Mouse (Mus musculus) right cerebral cortex, postnatal 25 days (tissue): ENCODE results near the gene Sox5.

Source experiments
- DNase-seq: peaks from one replicate; pipeline ENCODE4 v3.0.0; 2022

Sox5 gene

DNA sequence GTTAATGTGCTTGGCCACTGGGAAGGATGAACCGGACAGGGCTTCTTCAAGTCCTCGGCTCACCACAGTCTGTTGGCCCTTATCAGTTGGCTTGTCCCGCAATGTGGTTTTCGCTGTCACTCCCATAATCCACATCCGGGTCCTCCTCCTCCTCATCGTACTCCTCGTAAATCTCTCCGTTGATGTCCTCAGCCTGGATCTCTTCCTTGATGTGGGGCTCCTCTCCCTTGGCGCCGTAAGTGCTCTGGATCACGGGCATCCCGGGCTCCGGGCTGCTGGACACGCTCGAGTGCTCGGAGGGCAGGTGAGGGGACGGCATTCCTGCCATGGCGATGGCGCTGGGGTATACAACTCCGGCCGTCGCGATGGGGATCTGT lies 948.6 kb downstream of the Sox5 start:
- no peak for DNase-seq

DNA sequence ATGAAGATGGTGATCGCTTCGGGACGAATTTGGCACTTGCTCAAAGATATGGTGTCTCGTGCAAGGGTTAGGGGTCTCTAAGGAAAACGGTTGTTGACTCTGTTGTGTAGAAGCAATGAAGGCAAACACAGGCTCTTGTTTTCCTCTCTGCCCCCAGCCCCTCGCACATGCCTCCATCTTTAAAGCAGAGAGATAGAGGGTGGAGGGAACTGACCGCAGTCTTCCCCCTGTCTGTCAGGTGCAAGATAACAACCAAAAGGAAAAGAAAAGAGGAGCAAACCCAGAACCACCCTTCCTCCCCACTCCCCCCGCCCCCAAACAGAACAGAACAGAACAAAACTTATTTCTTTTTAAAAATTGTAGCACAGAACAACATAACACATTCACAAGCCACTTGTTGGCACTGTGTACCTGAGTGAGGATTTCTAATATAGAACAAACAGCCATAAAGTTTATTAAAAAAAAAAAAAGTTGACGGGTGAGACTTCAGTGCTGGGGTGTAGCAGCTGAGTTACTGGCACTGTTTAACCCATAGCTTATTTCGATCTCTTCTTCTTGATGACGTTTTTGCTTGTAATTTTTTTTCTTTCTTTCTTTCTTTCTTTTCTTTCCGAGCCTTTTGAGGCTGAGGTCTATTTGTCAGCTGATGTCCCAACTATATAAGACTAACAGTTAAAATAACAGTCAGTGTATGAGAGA lies 949.1 kb downstream of the Sox5 start:
- DNase-seq: no peak

DNA sequence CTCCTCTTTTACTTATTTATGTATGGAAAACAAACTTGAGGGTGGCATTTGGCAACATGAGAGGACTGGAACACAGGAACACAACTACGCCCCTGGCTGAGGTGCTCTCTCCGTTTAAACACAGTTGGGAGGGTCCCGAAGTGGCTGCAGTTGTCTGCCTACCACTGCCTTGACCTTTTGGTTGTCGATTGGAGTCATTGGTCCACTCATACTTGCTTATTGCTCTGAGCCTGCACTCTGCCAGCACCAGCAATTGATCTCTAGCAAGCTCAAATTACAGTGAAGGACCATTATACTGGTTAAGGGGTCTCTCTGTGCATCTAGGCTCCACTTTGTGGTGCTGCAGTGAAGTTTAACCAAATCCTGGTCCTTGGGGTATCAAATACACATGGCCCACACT lies 950.5 kb downstream of the Sox5 start:
- DNase-seq: no peak

DNA sequence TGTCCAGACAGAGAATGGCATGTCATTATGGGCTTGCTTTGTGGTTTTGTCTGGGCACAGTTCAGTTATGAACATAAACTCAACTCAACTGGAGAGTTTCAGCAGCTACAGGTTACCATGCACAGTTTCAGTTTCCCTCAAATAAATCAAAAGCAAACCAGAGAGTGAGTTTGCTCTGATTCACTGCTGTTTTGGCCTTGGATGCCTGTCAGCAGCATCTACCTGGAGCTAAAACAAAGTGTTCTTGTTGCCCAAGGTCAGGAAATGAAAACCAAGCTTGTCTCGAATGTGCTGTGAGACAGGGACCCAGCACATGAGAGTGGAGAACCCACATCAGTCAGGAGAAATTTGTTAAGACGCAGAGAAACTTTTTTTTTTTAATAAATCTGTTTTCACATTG lies 951.6 kb downstream of the Sox5 start:
- DNase-seq: no peak

DNA sequence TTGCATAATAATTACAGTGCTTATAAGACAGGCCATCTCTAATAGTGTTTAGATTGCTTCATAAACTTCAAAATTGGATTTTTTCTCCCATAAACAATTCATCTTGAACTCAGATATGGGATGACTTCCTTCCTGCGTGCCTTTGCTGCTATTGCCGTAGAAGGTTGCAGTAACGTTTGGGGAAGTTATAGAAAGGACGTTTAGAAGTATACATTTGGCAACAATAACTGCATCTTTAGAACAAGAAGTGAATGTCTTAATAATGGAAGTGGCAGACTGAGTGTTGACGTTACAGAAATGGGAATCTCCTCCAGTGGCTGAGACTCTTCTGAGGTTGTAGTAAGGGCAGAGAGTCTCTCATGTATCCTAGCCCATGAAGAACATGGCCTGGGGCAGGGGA lies 955.0 kb downstream of the Sox5 start:
- no peak for DNase-seq

DNA sequence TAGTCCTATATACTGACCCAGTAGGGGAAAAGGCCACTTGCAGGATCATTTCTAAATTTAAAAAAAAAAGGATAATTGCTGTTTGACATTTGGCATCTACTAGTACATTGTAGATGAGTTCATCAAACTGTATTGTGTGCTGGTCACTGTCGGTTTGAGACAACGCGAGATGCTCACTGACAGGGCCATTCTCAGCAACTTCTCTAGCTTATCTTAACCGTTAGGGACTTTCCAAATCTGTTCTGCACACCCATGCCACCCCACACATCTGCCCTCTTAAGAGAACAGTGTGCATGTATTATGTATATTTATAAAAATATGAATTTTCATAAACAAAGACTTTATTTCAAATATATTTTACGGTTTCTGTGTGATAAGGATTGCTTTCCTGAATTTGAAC lies 955.8 kb downstream of the Sox5 start:
- DNase-seq: no peak

DNA sequence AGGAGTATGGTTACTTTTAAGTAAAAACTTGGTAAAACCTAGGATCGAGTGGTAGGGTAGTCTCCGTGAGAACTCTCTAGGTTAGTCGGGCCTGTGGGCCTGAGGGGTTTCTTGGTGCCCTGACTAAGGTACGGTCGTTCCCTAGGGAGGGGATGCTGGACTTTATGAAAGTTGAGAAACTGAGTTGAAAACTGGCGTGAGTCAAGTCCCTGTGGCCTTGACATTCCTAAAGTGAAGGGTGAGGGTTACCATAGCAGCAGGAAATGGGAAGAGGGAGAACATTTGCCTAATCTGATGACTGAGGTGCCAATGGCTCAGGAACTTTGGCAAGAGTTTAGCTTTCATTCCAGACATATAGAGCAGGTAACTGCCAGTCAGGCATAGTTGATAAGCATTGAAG lies 956.7 kb downstream of the Sox5 start:
- no peak for DNase-seq

DNA sequence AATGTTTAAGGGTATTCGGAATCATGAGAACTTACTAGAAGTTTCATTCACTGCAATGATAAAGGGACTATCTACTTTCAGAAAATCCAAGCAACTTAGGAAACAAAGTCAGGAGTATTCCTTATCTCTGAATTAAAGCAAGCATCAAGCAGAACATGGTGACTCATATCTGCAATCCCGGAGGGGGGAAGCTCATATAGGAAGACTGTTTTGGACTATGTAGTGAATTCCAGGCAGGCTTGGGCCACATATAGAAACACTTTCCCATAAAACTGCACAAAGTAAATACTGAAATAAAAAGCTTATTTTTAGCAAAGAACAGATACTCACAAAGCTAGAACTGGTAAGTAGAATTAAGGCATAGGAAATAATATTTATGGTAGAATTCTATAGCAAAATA lies 993.3 kb downstream of the Sox5 start:
- DNase-seq: no peak

DNA sequence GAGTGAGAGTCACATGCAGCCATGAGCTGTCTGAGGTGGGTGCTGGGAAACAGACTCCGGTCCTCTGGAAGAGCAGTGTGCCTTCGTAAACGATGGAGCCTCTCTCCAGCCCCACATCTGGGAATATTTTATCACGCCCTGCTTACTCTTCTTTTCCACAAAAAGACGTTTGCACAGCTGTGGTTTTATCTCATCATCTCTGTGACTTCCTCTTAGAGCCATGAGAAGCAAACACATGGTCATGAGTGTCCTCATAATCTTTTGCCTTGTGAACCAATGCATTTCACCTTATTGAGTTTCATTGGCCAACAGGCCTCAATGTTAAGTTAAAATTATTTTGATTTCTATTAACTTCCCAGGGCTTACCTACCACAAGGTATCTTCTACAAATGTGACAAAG lies 994.4 kb downstream of the Sox5 start:
- no peak for DNase-seq

DNA sequence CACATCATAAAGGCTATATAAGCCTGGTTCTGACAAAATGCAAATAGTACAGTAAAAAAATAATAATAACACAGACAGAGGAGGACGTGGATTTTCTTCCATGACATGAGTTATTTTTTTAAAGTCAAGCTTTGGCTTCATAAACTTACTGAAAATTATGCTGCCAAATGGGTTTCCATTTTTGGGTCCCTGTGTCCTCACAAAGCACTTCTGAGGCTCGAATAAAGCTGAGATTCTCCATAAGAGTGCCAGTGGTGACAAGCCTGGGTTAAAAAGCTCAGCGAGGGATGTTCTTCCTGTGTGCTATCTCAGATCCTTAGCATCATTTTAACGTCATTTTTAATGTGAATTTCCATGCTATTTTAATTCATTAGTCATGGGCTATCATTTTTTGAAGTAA lies 996.1 kb downstream of the Sox5 start:
- DNase-seq: no peak
